Mouse (Mus musculus): ENCODE data around the gene Catsperg1. TPM values are rescaled to one million over a fixed set of nuclear protein-coding genes. Genes with fewer than 3 reads are reported as not detected.

The Catsperg1 gene
- total and polyA plus RNA-seq, 3 experiments: 0.68 to 2.0 (median 0.93) TPM

DNA sequence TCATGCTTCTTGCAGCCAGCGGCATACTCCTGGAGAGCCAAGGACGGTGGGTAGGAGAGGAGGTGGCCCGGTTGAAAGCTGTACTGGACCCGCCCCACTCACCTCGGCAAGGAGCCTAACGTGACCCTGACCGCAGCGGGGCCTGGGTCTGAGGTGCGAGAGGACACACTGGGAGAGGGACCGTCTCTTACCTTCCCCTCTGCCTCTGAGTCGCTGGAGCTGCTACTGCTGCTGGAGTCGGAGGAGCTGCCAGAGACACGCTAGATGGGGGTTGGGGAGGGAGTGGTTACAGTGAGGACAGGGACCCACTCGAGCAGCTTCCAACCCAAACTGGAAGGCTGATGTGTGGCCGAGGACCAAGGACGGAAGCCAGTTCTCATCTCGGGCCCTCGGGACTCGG lies 33.9 kb upstream of the Catsperg1 start:
- DNase-seq (ENCODE audit: extremely low read depth): no peak
- Histone ChIP-seq H3K9ac (ENCODE audit: insufficient read depth, low read depth) (no peak overlapping the region), H3K4me3 (replicated peaks in 1 of 3; ENCODE audit: low read depth in 2 of 3, low read length in 2 of 3, poor library complexity in 1 of 3) (no peak overlapping the region), H3K4me1 (ENCODE audit: control insufficient read depth in 1 of 2, insufficient read depth in 2 of 2) (peaks cover 0 to 2% of the 10 kb centered on the region in 2 experiments; a peak in 1 of 4 replicates), H3K79me2 (replicated peaks; ENCODE audit: control insufficient read depth, extremely low read depth, insufficient read depth, poor library complexity, severe bottlenecking) (no peaks in the 10 kb centered on the region), H3K27me3 (replicated peaks) (no peaks in the 10 kb centered on the region), H3K9me3 (replicated peaks; ENCODE audit: low read length) (no peaks in the 10 kb centered on the region), H3K36me3 (replicated peaks in 1 of 2; ENCODE audit: control insufficient read depth in 1 of 2, insufficient read depth in 1 of 2, low read length in 1 of 2) (peaks cover 29 to 58% of the 10 kb centered on the region in 2 experiments), H3K27ac (ENCODE audit: insufficient read depth, low read depth) (no peak overlapping the region), H3K4me2 (ENCODE audit: insufficient read depth, low read depth, poor library complexity, severe bottlenecking) (no peak overlapping the region)
- dilution Hi-C loops (cut with MboI; ENCODE audit: extremely low pct_ligation_motif_present, extremely low pct_unique_long_range_greater_than_20kb, low sequenced_read_pairs) (no loop called here), in situ Hi-C loops (cut with MboI; ENCODE audit: low pct_ligation_motif_present, low pct_unique_long_range_greater_than_20kb, low sequenced_read_pairs) (loop anchor here (5.0 kb wide), 1 partner anchor 35 kb away; the partner anchor contains the start of gene Catsperg1)
- TF ChIP-seq JUN (IDR thresholded peaks at IDR 0.05; ENCODE audit: insufficient read depth, low read depth, low read length): no peak
- TF ChIP-seq TCF12 (IDR thresholded peaks at IDR 0.05; ENCODE audit: low read depth, low read length): no peak
- no peak for TF ChIP-seq TBP (conservative IDR thresholded peaks at IDR 0.05; ENCODE audit: low read depth, low read length)
- no peak for TF ChIP-seq RAD21 (IDR thresholded peaks at IDR 0.05; ENCODE audit: low read depth, low read length)

DNA sequence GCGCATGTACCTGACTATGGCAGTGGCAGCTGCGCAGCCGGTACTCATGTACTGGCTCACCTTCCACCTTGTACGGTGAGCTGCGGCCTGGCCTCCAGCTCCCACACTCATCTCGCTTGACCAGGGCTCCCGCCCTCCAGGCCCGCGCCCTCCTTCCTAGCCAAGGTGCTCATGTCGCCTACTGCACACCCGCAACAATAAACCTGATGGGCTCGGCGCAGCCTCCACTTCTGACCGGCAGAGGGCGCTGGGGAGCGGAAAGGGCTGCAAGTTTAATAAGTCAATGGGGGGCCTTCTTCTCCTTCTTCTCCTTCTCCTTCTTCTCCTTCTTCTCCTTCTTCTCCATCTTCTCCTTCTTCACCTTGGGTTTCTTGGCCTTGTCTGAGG lies 33.5 kb upstream of the Catsperg1 start:
- TF ChIP-seq SMC3 (IDR thresholded peaks at IDR 0.05; ENCODE audit: low read depth, low read length) (peak; percentile 84), BHLHE40 (IDR thresholded peaks at IDR 0.05; ENCODE audit: low read depth, low read length) (no peak), ZKSCAN1 (IDR thresholded peaks at IDR 0.05; ENCODE audit: borderline replicate concordance, low read depth, low read length) (no peak), CTCF (conservative IDR thresholded peaks at IDR 0.05 in 1 of 2, IDR thresholded peaks at IDR 0.05 in 1 of 2; ENCODE audit: low read depth in 2 of 2, low read length in 2 of 2) (peak; percentile 63 to 85), E2F4 (IDR thresholded peaks at IDR 0.05; ENCODE audit: insufficient replicate concordance, low read depth, low read length) (no peak), RAD21 (IDR thresholded peaks at IDR 0.05; ENCODE audit: low read depth, low read length) (peak; percentile 38), CHD1 (IDR thresholded peaks at IDR 0.05; ENCODE audit: low read depth, low read length) (no peak)
- Histone ChIP-seq H3K4me2 (ENCODE audit: insufficient read depth, low read depth, poor library complexity, severe bottlenecking) (no peak overlapping the region), H3K4me3 (replicated peaks in 1 of 3; ENCODE audit: low read depth in 2 of 3, low read length in 2 of 3, poor library complexity in 1 of 3) (no peak overlapping the region), H3K9me3 (replicated peaks; ENCODE audit: low read length) (no peaks in the 10 kb centered on the region), H3K4me1 (ENCODE audit: control insufficient read depth in 1 of 2, insufficient read depth in 2 of 2) (peaks cover 0 to 3% of the 10 kb centered on the region in 2 experiments; a peak in 1 of 4 replicates), H3K27me3 (replicated peaks) (no peaks in the 10 kb centered on the region), H3K27ac (ENCODE audit: insufficient read depth, low read depth) (no peak overlapping the region), H3K79me2 (replicated peaks; ENCODE audit: control insufficient read depth, extremely low read depth, insufficient read depth, poor library complexity, severe bottlenecking) (no peaks in the 10 kb centered on the region), H3K9ac (ENCODE audit: insufficient read depth, low read depth) (no peak overlapping the region), H3K36me3 (replicated peaks in 1 of 2; ENCODE audit: control insufficient read depth in 1 of 2, insufficient read depth in 1 of 2, low read length in 1 of 2) (peaks cover 29 to 58% of the 10 kb centered on the region in 2 experiments)
- dilution Hi-C loops (cut with MboI; ENCODE audit: extremely low pct_ligation_motif_present, extremely low pct_unique_long_range_greater_than_20kb, low sequenced_read_pairs): no loop called here
- in situ Hi-C loops (cut with MboI; ENCODE audit: low pct_ligation_motif_present, low pct_unique_long_range_greater_than_20kb, low sequenced_read_pairs): loop anchor here (5.0 kb wide), 1 partner anchor 35 kb away; the partner anchor contains the start of gene Catsperg1
- peak; percentile 51 for DNase-seq (ENCODE audit: extremely low read depth)

DNA sequence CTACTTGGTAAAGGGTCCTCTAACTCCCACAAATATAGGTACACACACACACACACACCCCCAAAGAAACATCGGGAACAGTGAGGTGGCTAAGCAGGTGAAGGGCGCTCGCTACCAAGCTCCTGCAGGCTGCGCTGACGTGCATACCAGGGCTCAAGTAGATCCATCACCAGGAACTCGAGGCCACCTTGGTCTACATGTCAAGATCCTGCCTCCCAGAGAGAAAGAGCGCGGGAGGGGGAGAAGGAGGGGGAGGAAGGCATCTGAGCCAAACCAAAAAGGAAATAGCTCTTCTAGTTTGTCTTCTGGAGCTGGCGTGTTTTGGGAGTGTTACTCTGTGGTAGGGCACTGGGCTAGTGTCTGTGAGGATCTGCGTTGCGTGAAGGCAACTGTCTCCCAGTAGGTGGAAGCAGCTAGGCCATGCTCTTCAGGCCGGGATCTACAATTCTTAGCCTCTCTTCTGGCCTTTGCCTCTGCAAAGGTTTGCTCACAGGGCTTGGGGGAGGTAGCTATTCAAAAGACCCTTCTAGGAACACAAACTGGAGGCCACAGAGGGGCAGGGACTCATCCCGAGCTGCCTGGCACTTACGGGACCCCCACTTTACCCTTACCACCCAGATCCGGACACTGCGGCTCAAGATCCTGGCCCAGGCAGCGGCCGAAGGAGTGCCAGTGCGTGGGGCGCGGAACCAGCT lies 32.9 kb upstream of the Catsperg1 start:
- dilution Hi-C loops (cut with MboI; ENCODE audit: extremely low pct_ligation_motif_present, extremely low pct_unique_long_range_greater_than_20kb, low sequenced_read_pairs): no loop called here
- no peak overlapping the region for H3K27ac ChIP-seq (ENCODE audit: insufficient read depth, low read depth)
- no peak overlapping the region for H3K4me2 ChIP-seq (ENCODE audit: insufficient read depth, low read depth, poor library complexity, severe bottlenecking)
- DNase-seq (ENCODE audit: extremely low read depth): no peak
- H3K9ac ChIP-seq (ENCODE audit: insufficient read depth, low read depth): no peak overlapping the region
- peaks cover 29 to 61% of the 10 kb centered on the region in 2 experiments for H3K36me3 ChIP-seq (replicated peaks in 1 of 2; ENCODE audit: control insufficient read depth in 1 of 2, insufficient read depth in 1 of 2, low read length in 1 of 2)
- H3K9me3 ChIP-seq (replicated peaks; ENCODE audit: low read length): no peaks in the 10 kb centered on the region
- no peaks in the 10 kb centered on the region for H3K27me3 ChIP-seq (replicated peaks)
- H3K4me1 ChIP-seq (ENCODE audit: control insufficient read depth in 1 of 2, insufficient read depth in 2 of 2): peaks cover 0 to 3% of the 10 kb centered on the region in 2 experiments; a peak in 1 of 4 replicates
- H3K4me3 ChIP-seq (replicated peaks in 1 of 3; ENCODE audit: low read depth in 2 of 3, low read length in 2 of 3, poor library complexity in 1 of 3): no peak overlapping the region
- TF ChIP-seq CHD2 (IDR thresholded peaks at IDR 0.05; ENCODE audit: low read length) (no peak), POLR2AphosphoS2 (IDR thresholded peaks at IDR 0.05; ENCODE audit: low read depth, low read length) (no peak), CTCF (conservative IDR thresholded peaks at IDR 0.05 in 1 of 2, IDR thresholded peaks at IDR 0.05 in 1 of 2; ENCODE audit: low read depth in 2 of 2, low read length in 2 of 2) (no peak), MXI1 (IDR thresholded peaks at IDR 0.05; ENCODE audit: low read depth, low read length) (no peak), MEF2A (IDR thresholded peaks at IDR 0.05; ENCODE audit: borderline replicate concordance, low read depth, low read length) (no peak), MYC (IDR thresholded peaks at IDR 0.05; ENCODE audit: low read depth, low read length) (no peak), JUND (conservative IDR thresholded peaks at IDR 0.05; ENCODE audit: low read depth, low read length) (no peak), POLR2A (IDR thresholded peaks at IDR 0.05; ENCODE audit: low read depth, low read length) (no peak), NELFE (IDR thresholded peaks at IDR 0.05; ENCODE audit: low read depth, low read length) (no peak), CHD1 (IDR thresholded peaks at IDR 0.05; ENCODE audit: low read depth, low read length) (no peak)
- no peaks in the 10 kb centered on the region for H3K79me2 ChIP-seq (replicated peaks; ENCODE audit: control insufficient read depth, extremely low read depth, insufficient read depth, poor library complexity, severe bottlenecking)
- in situ Hi-C loops (cut with MboI; ENCODE audit: low pct_ligation_motif_present, low pct_unique_long_range_greater_than_20kb, low sequenced_read_pairs): loop anchor here (5.0 kb wide), 1 partner anchor 34 kb away; the partner anchor contains the start of gene Catsperg1

Data from CH12.LX (cell line).